Mouse (Mus musculus) spleen, postnatal 14 days (tissue): ENCODE data around the gene Psmc2.

ENCODE experiments used
- DNase-seq, 2 experiments: peaks; one replicate each; pipeline ENCODE4 v3.0.0; 2021 to 2022; ENCODE audit warnings: low spot score in 2 of 2

Psmc2 gene

DNA sequence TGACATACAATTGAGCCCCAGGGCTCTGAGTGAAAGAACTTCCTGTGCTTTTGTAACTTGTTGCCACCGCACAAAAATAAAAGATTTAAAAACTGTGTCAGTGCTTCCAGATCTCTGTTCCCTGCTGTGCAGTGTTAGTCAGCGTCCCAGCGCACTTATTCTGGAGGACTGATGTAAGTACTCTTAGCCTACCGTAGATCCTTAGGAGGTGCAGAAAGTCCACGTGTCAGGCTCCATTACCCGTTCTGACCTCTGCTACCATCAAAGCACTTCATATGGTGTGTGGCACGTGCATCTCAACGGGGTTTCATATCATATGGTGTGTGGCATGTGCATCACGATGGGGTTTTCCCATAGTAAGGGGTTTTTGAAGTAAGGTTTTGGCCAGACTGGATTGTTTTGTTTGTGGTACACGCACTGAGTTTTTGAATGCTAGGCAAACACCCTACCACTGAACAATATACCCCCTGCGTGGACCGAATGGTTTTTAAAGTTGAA is 18.7 kb downstream of the Psmc2 start:
- no peak for DNase-seq

GRCm38 (mm10) chr5:21804837-21805236 is 19.8 kb downstream of the Psmc2 start:
- no peak for DNase-seq

DNA sequence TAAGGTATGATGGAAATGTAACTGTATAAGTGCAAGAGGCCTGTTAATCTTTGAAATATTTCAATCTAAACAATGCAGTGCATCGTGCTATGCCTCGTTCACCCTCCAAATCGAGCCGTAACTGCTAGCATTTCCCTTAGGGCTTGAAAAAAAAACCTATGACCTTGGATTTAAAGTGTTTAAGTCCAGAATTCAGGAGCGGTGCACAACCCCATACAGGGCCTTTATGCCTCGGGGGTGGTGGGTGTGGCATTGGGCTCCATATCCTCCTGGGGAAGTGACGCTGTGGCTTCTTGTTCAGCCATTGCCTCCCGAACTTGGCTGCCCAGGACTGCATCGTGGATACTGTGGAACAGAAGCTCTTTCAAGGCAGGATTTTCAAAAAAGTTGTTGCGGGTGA is 25.8 kb downstream of the Psmc2 start:
- DNase-seq, result no peak

DNA sequence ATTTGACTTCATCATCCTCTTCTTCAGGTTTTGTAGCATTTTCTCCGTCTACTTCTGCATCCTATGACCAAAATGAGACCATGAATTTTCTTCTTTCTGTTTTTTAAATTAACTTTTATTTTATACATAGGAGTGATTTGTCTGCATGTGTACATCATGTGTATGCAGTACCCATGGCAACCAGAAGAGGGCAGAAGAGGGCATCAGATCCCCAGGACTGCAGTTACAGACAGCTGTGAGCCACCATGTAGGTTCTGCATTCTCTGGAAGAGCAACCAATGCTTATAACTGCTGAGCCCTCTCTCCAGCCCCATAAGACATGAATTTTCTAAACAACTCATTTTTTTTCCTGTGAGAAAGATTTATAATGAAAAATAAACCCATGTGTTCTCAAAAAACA is 28.9 kb downstream of the Psmc2 start:
- peak in 1 of 2 experiments; percentile 39 for DNase-seq

- DNase-seq, result no peak
Measured at GRCm38 (mm10) chr5:21826370-21826769, 41.3 kb downstream of the Psmc2 start.

DNA sequence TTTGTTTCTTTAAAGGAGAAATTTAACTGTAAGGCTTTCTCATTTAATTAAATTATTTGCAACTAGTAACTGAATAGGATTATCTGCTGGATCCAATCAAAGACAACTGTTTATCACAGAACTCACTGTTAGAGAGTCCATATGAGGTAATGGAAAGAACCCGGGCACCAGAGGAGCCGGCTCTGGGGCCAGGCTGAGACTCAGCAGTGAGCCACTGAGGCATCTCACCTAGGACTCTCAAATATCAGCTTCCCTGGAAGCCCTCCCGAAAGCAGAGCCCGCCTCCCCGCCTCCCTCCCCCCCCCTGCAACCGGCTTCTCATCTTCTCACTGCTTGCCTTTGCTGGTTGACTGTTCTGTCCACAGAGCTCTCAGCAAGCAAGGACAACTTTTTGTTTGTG is 42.6 kb downstream of the Psmc2 start:
- no peak for DNase-seq

DNA sequence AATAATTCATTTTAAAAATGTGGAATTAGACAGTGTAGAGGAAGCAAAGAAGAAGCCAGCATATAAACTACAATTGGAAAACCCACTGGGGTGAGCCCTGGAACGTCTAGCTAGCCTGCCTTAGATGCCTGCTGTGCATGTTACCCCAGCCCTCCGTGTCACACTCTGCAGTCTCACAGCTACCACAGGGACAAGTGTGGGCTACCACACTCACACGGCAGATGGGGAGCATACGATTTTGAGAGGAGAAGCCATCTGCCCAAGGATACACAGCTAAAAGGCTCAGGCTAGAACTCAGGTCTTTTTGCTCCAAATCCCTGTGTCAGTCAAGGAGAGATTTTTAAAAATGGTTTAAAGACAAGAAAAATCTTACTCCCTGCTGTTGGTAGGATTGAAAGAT is 43.8 kb downstream of the Psmc2 start:
- no peak for DNase-seq

DNA sequence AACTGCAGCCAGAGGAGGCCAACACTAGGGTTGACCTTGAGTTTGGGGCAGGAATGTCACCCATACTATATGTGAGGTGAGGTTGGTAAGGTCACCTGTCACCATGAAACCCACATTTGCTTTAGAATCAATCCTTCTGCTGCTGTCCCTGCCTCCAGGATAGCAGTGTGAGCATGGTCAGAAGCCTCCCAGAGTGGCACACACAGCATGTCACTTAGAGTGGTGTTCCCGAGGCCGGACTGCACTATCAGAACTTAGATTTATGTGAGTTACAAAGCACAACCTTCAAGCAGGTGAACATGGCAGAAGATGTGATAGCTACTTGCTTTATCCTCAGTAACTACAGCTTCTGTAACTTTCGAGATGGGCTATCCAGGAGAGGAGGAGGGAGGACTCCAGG is 46.7 kb downstream of the Psmc2 start:
- DNase-seq, result no peak

DNA sequence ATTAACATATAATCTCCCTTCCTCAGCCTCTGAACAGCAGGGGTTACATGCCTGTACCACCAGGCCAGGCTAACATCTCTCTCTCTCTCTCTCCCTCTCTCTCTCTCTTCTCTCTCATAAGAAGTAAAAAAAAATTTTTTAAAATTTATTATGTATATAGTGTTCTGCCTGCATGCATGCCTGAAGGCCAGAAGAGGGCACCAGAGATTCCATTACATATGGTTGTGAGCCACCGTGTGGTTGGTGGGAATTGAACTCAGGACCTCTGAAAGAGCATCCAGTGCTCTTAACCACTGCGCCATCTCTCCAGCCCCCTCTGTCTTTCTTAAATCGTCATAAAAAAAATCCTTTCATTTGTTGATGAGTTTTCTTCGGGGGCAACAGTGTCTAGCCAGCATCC is 59.6 kb downstream of the Psmc2 start:
- DNase-seq, result no peak

DNA sequence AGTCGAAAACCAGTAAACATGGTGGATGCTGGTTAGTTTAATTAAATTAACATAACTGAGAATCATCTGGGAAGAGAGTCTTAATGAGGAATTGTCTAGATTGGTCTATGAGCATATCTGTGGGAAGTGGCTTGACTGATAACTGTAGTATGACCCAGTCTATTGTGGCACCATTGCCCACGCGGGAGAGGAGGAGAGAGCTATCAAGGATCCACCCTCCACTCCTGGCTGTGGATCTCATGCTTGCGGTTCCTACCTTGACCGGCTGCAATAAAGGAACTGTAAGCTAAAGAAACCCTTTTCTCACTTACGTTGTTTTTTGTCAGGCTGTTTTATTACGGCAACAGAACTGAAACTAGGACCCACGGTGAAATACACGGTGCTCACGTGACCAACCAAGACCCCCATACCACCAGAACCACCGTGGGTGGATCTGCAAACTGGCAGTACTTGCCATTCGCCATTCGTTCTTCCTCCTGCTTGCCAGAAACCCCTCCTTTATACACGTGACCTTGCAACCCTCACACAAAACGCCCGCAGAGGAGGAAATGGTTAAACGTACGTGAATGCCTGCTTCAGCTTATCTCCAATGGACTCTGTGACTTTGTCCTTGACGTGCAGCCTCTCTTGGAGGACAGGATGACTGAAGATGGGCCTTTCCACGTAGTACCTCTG is 61.7 kb downstream of the Psmc2 start:
- no peak for DNase-seq

GRCm38 (mm10) chr5:21847438-21847837 is 62.4 kb downstream of the Psmc2 start:
- DNase-seq, result no peak

- DNase-seq, result no peak
Measured at GRCm38 (mm10) chr5:21851679-21852340, 66.7 kb downstream of the Psmc2 start.
